Mouse (Mus musculus): ENCODE data around the gene Axin1.

DNA sequence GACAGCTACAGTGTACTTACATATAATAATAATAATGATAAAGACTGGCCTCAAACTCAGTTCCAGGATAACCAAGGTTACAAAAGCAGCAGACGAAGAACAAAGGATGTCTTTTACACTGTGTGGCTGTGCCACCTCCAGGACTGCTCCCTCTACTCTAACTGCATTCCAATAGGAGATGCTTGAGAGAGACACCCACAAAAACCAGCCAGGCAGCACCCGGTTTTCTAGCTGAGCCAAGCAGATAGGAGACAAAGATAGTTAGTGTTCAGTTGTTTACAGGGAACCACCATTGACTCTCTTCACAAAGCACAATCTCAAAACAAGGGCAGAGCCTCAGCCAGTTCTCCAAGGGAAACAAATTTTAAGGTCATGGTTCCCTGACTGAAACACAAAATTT is 101.1 kb downstream of the Axin1 start:
- TF ChIP-seq CTCF (IDR thresholded peaks at IDR 0.05; ENCODE audit: low read depth, low read length), result no peak
- no peak for TF ChIP-seq POLR2A (IDR thresholded peaks at IDR 0.05; ENCODE audit: insufficient read depth, low read length)
- no peak for TF ChIP-seq EP300 (IDR thresholded peaks at IDR 0.05; ENCODE audit: insufficient read depth, low read depth, low read length)
